Mouse (Mus musculus): ENCODE measurements around the gene Vmn1r111. TPM values are rescaled to one million over a fixed set of nuclear protein-coding genes. Genes with fewer than 3 reads are reported as not detected.
"Not testable (repeated sequence)": the region's sequence is repeated elsewhere in the genome, so short reads cannot be mapped to it uniquely, and the experiment has no call there.

Vmn1r111 gene
- not detected in 2 replicates for polyA plus RNA-seq (2014; fragmentation: Nextera tagmentation; extraction: Ambion mirVana)

DNA sequence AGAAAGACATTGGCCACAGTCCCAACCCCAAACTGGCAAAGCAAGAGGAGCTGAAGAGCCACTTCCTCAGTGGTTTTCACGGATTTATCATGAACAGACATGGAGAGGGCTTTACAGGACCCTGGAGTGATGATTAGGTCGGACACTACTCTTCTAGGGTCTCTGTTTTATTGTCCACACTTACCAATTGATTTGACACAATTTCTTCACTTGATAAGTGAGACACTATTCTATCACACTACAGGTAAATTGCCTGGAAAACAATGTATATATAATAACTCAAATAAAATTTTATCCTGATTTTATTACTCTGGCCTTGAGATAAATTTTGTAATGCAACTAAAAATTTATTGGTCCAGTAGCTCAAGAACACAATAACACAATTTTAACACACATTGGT is at the start of gene Vmn1r111:
Gene Vmn1r111, minus strand, starts transcription at position 101 of the 400 bp plus-strand sequence.
- H3K4me2 ChIP-seq; H3K9ac ChIP-seq; H3K27me3 ChIP-seq (ENCODE audit: insufficient read depth, low read length); H3K4me1 ChIP-seq (ENCODE audit: insufficient read depth); H3K36me3 ChIP-seq (ENCODE audit: insufficient read depth); ATAC-seq (ENCODE audit: insufficient read depth); H3K4me3 ChIP-seq (ENCODE audit: low read depth, low read length); H3K27ac ChIP-seq (ENCODE audit: low read depth); DNase-seq; H3K9me3 ChIP-seq (ENCODE audit: low read depth, low read length): not testable (repeated sequence)
- no CpG with 5 or more reads among the region's 2 CpGs for WGBS

GRCm38 (mm10) chr7:20730524-20730923 is 27.5 kb upstream of the Vmn1r111 start, which contains the start of gene Gm10668:
TSS of gene Gm10668 (minus strand) at chr7:20730624.
- H3K27ac ChIP-seq (ENCODE audit: low read depth); ATAC-seq (ENCODE audit: insufficient read depth); H3K27me3 ChIP-seq (ENCODE audit: insufficient read depth, low read length); H3K9ac ChIP-seq; H3K9me3 ChIP-seq (ENCODE audit: low read depth, low read length); H3K36me3 ChIP-seq (ENCODE audit: insufficient read depth); H3K4me2 ChIP-seq; DNase-seq; H3K4me3 ChIP-seq (ENCODE audit: low read depth, low read length); H3K4me1 ChIP-seq (ENCODE audit: insufficient read depth): not testable (repeated sequence)
- WGBS: no CpG with 5 or more reads among the region's 1 CpGs

DNA sequence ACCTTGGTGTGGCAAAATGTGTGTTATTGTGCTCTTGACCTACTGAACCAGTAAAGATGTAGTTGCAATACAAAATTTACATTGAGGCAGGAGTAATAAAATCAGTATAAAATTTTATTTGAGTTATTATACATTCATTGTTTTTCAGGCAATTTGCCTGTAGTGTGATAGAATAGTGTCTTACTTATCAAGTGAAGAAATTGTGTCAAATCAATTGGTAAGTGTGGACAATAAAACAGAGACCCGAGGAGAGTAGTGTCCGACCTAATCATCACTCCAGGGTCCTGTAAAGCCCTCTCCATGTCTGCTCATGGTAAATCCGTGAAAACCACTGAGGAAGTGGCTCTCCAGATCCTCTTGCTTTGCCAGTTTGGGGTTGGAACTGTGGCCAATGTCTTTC is 34.4 kb downstream of the Vmn1r111 start, which contains the start of gene Vmn1r107:
Gene Vmn1r107, plus strand, starts transcription at position 301 of the 400 bp plus-strand sequence.
- ATAC-seq (ENCODE audit: insufficient read depth); H3K9me3 ChIP-seq (ENCODE audit: low read depth, low read length); H3K4me2 ChIP-seq; H3K36me3 ChIP-seq (ENCODE audit: insufficient read depth); H3K27me3 ChIP-seq (ENCODE audit: insufficient read depth, low read length); H3K27ac ChIP-seq (ENCODE audit: low read depth); H3K4me1 ChIP-seq (ENCODE audit: insufficient read depth); DNase-seq; H3K9ac ChIP-seq; H3K4me3 ChIP-seq (ENCODE audit: low read depth, low read length): not testable (repeated sequence)
- no CpG with 5 or more reads among the region's 3 CpGs for WGBS

Other genes with a start within 250 kb of the Vmn1r111 start
- gene Gm10670, start 228.3 kb downstream of the Vmn1r111 start, polyA plus RNA-seq (2014; fragmentation: Nextera tagmentation; extraction: Ambion mirVana): not detected in 2 replicates
- gene Vmn1r103, start 192.7 kb downstream of the Vmn1r111 start, polyA plus RNA-seq (2014; fragmentation: Nextera tagmentation; extraction: Ambion mirVana): not detected in 2 replicates
- not detected in 2 replicates for gene Vmn1r104, start 169.4 kb downstream of the Vmn1r111 start, polyA plus RNA-seq (2014; fragmentation: Nextera tagmentation; extraction: Ambion mirVana)
- gene Gm5726, start 157.5 kb downstream of the Vmn1r111 start, polyA plus RNA-seq (2014; fragmentation: Nextera tagmentation; extraction: Ambion mirVana): not detected in 2 replicates
- gene Gm4141, start 127.0 kb downstream of the Vmn1r111 start, polyA plus RNA-seq (2014; fragmentation: Nextera tagmentation; extraction: Ambion mirVana): not detected in 2 replicates
- not detected in 2 replicates for gene Gm4513, start 104.2 kb downstream of the Vmn1r111 start, polyA plus RNA-seq (2014; fragmentation: Nextera tagmentation; extraction: Ambion mirVana)
- not detected in 2 replicates for gene Vmn1r107, start 34.3 kb downstream of the Vmn1r111 start, polyA plus RNA-seq (2014; fragmentation: Nextera tagmentation; extraction: Ambion mirVana)
- gene Gm10668, start 27.4 kb upstream of the Vmn1r111 start, polyA plus RNA-seq (2014; fragmentation: Nextera tagmentation; extraction: Ambion mirVana): not detected in 2 replicates
- gene Vmn1r112, start 68.0 kb upstream of the Vmn1r111 start, polyA plus RNA-seq (2014; fragmentation: Nextera tagmentation; extraction: Ambion mirVana): not detected in 2 replicates
- not detected in 2 replicates for gene Vmn1r113, start 84.1 kb upstream of the Vmn1r111 start, polyA plus RNA-seq (2014; fragmentation: Nextera tagmentation; extraction: Ambion mirVana)
- gene Vmn1r114, start 109.0 kb upstream of the Vmn1r111 start, polyA plus RNA-seq (2014; fragmentation: Nextera tagmentation; extraction: Ambion mirVana): not detected in 2 replicates
- not detected in 2 replicates for gene Vmn1r115, start 141.8 kb upstream of the Vmn1r111 start, polyA plus RNA-seq (2014; fragmentation: Nextera tagmentation; extraction: Ambion mirVana)
- not detected in 2 replicates for gene Vmn1r116, start 169.0 kb upstream of the Vmn1r111 start, polyA plus RNA-seq (2014; fragmentation: Nextera tagmentation; extraction: Ambion mirVana)
- not detected in 2 replicates for gene Vmn1r117, start 180.9 kb upstream of the Vmn1r111 start, polyA plus RNA-seq (2014; fragmentation: Nextera tagmentation; extraction: Ambion mirVana)
- gene Vmn1r118, start 209.1 kb upstream of the Vmn1r111 start, polyA plus RNA-seq (2014; fragmentation: Nextera tagmentation; extraction: Ambion mirVana): not detected in 2 replicates

Data from lung, embryonic 14.5 days (tissue).